Mouse (Mus musculus) gastrocnemius, postnatal 25 days (tissue): ENCODE results near the gene Abhd4. TPM values are rescaled to one million over a fixed set of nuclear protein-coding genes. Genes with fewer than 3 reads are reported as not detected.

Source experiments
- DNase-seq: peaks from one replicate; pipeline ENCODE4 v3.0.0; 2022
- total RNA-seq, 2 experiments: library from RNA; stranded (reverse); gene quantifications; 1 replicate in 1 of 2; 2 replicates in 1 of 2; pipeline ENCODE4 v1.2.3; 2021

The Abhd4 gene
- total RNA-seq, 2 experiments from 2014 or later, result 17.6 to 17.9 TPM

DNA sequence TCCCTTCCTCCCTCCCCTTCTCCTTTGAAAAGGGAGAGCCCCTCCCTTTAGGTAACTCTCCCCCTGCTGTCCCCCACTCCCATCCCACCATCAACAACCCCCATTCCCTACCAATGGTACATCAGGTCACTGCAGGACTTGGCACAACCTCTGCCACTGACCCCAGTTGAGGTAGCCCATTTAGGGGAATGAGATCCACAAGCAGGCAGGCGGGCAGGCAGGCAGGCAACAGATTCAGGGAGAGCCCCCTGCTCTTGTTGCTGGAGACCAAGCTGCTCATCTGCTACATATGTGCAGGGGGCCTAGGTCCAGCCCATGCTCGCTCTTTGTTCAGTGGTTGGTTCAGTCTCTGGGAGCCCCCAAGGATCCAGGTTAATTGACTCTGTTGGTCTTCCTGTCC, 22.5 kb downstream of the Abhd4 start:
- DNase-seq, result no peak

DNA sequence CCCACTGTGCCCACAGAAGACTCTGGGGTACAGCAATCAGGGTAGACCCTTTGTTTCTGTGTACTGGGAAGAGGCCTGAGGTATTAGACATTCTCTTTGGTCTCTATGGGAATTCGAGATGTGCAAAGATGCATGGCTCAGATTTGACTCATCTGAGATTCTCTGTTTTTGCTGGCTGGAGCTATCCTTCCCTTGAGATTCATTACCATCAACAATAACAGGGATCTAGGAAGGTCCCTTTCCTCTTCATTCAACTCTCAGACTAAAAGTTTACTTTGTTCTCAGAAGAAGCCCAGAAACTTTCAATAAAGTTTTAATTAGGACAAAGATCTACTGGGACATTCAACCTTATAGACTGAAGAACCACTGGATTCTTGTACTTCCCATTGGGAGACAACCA, 30.9 kb downstream of the Abhd4 start, which contains the start of gene Olfr49:
Gene Olfr49 (minus strand): TSS at position 101 of the 400 bp plus-strand sequence.
- no peak for DNase-seq

DNA sequence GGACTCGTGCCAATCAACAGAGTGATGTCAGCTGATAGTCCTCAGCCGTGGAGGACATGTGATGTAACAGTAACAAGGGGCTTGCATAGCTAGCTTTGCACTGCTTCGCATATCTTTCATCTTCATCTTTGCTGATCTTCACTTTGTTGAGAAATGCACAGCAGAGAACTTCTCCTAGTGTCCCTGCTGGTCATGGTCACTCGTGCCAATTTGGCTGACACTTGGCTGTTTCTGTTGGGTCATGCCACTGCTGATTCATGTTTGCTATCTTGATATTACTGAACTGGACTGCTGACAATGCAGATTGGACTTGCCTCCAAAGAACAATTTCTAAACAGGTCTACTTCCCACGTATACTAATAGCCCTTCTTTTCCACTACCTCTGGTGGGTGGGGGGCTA, 46.1 kb downstream of the Abhd4 start:
- DNase-seq, result no peak

DNA sequence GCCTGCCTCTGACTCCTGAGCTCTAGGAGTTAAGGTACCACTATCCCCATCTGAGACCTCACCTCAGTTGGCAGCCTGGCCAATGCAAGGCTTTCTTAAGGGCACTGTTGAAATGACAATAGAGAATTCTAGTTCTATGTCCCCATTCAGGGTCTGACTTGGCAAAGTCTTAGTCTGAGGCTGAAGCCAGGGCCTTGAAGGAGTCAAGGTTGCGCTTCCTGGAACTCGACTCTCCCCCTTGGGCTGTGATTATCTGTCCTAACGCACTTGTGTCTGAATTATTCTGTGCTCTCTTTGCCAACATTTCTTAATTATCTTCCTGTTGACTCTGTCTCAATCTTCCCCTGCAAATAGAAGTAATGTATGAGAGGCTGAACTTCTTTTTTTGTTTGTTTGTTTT, 46.7 kb downstream of the Abhd4 start:
- DNase-seq, result no peak

DNA sequence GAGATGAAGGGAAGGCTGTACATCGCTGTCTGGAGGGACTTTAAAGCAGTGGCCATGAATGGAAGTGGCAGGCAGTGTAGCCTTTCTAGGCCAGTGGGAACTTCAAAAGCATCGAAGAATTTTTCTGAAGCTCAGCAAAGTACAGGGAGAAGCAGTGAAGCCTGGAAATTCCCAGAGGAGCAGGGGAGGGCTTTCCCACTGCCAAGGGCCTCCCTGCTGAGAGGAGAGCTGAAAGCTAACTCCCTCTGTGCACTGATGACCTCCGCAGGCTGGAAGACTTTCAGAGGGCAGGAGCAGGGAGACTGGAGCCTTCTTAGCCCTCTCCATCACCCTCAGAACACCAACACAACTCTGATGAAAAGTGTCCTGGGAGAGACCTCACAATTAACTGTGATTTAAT, 57.8 kb downstream of the Abhd4 start:
- DNase-seq, result no peak

Other genes starting within 250 kb of the Abhd4 start
- 10 to 100 TPM; 61.6 to 75.4 TPM for gene Dad1, start 84 bp upstream of the Abhd4 start, total RNA-seq
- gene Olfr49, start 30.8 kb downstream of the Abhd4 start, total RNA-seq, result not detected
- gene Oxa1l, start 106.6 kb downstream of the Abhd4 start, total RNA-seq, result 10 to 100 TPM; 54.0 to 56.3 TPM
- 1 to 10 TPM; 1.9 to 2.1 TPM for gene Slc7a7, start 163.6 kb downstream of the Abhd4 start, total RNA-seq
- 10 to 100 TPM; 94.2 to 95.6 TPM for gene Mrpl52, start 172.7 kb downstream of the Abhd4 start, total RNA-seq
- 10 to 100 TPM; 15.8 to 17.1 TPM for gene Mmp14, start 177.4 kb downstream of the Abhd4 start, total RNA-seq
- 10 to 100 TPM; 26.8 to 38.9 TPM for gene Lrp10, start 209.9 kb downstream of the Abhd4 start, total RNA-seq
- gene Rem2, start 221.9 kb downstream of the Abhd4 start, total RNA-seq, result not detected